Mouse (Mus musculus): Measurements from ENCODE around the gene Xylb.
A peak's percentile ranks its signal among the peaks of the same experiment; 100 is the strongest.

Xylb gene

GRCm38 (mm10) chr9:119357331-119358057, at the start of gene Xylb:
TSS of gene Xylb (plus strand) at chr9:119357381.
- DNase-seq = peak; percentile 92

DNA sequence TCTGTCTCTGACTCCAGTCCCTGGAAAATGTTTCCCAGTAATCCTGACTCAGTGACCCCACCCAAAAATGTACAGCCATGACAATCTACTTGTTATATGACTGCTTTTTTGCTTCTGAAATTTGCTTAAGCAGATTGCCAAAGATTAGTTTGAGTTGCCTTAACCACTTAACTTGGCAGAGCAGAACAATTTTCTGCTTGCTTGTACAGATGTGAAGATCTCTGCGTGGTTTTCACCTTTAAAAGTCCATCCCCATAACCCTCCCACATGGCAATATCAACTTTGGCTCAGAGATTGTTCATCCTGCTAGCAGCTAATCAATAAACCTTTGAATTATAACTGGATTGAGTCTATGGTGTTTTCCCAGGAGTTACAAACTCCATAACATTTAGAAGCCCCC, 48.1 kb upstream of the Xylb start:
- DNase-seq = no peak

DNA sequence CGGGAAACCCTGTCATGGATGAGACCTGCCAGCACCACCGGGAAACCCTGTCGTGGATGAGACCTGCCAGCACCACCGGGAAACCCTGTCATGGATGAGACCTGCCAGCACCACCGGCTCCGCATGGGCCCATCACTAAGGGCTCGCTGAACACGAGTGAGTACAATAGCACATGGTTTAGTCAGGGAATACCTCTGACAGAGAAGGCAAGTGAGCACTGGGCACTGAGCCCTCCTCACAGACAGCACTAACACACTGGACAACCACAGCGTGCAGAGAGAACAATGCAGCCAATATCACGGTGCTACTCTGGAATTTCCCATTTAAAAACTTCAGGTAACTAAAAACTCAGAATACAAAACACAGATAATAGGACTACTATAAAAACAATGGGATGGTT, 44.1 kb upstream of the Xylb start:
- no peak for DNase-seq

DNA sequence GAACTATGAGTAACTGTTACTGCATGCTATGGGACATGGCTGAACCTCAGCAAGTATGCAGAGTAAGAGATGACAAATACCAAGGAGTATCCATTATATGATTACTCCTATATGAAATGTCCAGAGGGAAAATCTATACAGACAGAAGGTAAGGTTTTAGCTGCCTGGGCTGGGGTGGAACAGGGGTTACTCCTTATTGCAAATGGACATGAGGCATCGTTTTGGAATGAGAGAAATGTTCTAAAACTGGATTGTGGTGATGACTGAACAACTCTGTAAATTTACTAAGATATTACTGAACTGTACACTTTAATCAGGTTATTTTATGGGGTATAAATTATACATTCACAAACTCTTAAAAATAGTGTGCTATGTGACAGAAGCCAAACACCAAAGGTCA, 38.3 kb upstream of the Xylb start:
- DNase-seq = no peak

DNA sequence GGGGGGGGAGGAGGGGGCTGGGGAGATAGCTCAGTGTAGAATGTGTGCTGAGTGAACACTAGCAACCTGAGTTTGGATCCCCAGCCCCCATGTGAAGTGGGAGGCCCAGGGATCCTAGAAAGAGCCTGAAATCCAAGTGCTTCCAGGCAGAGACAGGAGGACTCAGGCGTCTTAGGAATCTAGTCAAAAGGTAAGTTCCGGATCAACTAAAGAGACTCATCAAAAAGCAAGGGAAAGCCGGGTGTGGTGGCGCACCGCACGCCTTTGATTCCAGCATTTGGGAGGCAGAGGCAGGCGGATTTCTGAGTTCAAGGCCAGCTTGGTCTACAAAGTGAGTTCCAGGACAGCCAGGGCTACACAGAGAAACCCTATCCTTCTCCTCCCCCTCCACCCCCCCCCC, 36.7 kb upstream of the Xylb start:
- no peak for DNase-seq

DNA sequence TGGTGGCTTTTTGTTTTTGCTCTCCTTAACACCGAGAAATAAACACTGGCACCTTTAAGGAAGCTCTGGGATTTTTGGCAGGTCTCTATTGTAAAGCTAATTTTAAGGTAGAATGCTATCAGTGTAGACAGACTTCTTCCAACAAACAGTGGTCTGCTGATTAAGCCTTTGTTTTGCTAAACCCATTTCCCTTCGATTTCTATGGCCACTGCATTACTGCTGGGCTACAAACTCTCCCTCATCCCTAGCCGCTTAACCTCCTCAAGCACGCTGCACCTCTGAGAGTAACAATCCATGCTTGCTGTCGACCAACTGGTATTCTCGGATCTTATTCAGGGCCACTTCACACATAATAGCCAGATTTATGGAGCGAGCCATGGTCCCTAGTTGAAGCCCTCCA, 36.2 kb upstream of the Xylb start:
- DNase-seq = no peak

DNA sequence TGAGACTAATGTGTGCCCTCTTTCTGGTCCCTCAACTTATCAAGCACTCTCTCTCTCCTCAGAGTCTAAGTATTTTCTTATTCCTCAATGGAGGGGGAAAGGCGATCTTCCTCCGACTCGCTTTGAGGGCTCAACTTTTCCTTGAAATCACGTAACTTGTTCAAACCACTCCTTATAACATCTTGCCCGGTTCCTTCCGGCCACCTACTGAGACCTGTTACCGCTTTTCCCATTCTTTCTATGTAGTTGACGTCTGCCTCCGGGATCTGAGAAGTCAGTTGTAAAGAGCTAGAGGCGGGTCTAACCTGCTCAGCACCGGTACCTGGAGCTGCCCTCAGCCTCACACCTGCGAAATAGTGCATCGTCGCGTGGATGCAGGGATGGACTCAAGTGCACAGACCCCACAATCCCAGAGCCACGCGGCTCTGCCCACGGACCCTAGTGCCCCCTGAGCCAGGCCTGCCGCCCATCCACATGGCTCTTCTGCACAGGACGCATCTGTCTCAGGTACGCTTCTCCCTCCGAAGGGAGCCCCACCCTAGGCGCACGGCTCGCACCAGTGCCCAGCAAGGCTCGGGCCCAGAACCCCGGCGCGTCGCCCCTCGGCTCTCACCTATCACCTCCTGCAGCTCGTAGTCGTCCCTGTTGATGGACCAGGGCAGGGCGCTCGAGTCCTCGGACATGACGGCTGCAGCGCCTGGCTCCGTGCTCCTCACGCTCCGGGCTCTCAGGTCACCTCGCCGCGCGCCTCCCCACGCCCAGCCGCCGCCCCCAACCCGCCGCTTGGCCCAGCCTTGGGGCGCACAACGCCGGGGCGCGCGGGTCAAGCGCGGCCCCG, 35.6 kb upstream of the Xylb start:
- peak; percentile 60 for DNase-seq

GRCm38 (mm10) chr9:119322289-119323259, 34.6 kb upstream of the Xylb start, which contains the start of gene Oxsr1:
TSS of gene Oxsr1 (minus strand) at chr9:119322427.
- peak; percentile 99 for DNase-seq

DNA sequence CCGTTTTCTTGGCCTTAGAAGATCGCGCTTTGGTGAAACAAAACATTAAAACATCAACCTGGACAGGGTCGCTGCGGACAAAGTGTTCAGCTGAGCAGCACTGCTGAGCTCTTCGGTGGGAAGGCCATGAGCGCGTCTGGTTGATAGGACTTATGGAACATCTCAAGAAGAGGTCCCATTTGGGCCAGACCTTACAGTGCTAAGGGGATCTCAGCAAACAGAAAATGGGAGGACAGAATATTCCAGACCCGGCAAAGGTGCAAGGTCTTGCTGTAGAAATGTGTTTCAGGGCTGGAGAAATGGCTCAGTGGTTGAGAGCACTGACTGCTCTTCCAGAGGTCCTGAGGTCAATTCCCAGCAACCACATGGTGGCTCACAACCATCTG, 33.9 kb upstream of the Xylb start:
- no peak for DNase-seq

DNA sequence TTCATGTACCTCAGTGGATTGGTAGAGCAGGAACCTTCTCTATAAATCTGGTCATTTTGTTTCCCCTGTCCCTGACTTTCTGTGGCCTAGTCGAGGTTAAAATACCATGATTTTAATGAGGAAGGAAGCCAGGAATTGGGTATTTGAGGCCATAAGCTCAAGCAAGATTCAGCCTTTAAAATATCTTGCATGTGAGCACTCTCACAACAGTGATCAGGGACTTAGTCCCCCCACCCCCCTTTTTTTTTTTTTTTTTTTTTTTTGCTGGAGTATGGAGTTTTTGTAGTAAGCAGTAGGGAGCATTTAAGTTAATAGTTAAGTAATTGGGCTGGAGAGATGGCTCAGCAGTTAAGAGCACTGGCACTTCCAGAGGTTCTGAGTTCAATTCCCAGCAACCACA, 33.1 kb upstream of the Xylb start:
- no peak for DNase-seq

GRCm38 (mm10) chr9:119328488-119328887, 28.7 kb upstream of the Xylb start:
- DNase-seq = no peak

- DNase-seq = no peak
Measured at GRCm38 (mm10) chr9:119330186-119330963, 26.8 kb upstream of the Xylb start.

- peak; percentile 28 for DNase-seq
Measured at GRCm38 (mm10) chr9:119334324-119334723, 22.9 kb upstream of the Xylb start.

DNA sequence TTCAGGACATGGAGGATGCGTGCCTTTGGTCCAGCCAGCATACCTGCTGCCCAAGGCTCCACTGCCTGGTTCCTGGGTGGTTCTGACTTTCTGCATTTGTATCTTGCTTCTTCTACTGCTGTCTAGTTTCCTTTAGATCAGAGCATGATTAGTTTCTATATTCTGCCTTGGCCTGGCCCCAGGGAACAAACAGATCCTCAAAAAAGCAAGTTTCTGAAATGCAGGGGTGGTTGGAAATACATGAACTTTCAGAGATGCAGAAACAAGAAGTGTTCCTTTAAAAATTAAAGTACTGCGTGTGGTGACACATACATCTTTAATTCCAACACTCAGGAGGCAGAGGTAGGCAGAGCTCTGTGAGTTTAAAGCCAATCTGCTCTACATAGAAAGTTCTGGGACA, 22.3 kb upstream of the Xylb start:
- no peak for DNase-seq

GRCm38 (mm10) chr9:119335571-119335970, 21.6 kb upstream of the Xylb start:
- no peak for DNase-seq

- DNase-seq = no peak
Measured at GRCm38 (mm10) chr9:119337842-119338241, 19.3 kb upstream of the Xylb start.

DNA sequence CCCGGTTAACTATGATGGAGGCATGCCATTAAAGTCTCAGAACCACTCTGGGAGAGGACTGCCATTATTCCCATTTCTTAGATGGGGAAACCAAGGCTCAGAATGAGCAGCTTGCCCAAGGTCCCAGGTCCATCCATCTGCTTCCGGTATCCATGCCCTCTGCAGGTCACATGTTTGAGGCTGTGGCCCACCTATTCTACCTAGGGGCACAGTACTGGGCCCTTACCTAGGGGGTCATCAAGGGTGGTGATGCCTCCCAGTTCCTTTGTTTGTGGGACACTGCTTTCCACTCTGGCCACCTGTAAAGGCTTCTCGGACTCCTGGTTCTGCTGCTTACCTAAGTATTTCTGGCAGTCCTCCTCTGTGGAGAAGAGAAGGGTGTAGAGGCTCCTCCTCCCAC, 18.8 kb upstream of the Xylb start:
- DNase-seq = no peak

GRCm38 (mm10) chr9:119339106-119339505, 18.1 kb upstream of the Xylb start:
- no peak for DNase-seq

DNA sequence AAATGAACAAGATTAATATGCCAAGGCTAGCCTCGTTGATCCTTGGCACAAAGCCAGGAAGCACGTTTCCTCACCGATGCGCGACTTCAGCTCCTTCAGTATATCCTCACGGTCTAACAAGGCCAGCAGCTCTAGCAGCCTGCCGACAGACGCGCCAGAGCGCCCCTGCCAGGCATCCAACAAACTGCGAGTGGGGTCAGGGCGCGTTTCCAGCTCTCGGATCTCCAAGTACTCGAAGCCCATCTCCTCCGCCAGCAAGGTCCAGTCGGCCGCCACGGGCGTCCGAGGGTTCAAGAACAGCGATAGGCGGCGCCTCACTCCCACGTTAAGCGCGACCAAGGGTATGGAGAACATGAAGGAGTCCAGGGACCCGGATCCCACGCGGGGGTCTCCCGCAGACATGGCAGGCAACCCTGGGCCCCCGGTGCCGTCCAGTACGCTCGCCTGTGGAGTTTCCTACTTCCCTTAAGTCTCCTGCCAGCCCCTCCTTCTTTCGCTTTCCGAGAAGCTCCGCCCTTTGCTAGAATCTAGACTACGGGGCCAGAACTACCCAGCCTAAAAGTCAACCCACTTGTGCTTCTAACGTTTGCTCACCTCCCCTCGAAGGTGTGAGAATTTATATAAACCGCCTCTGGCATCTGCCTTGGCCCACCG, 17.5 kb upstream of the Xylb start, which contains the start of gene Acaa1a:
Acaa1a (plus strand) TSS at position 119 of the 654 bp plus-strand sequence.
- DNase-seq = peak; percentile 80

DNA sequence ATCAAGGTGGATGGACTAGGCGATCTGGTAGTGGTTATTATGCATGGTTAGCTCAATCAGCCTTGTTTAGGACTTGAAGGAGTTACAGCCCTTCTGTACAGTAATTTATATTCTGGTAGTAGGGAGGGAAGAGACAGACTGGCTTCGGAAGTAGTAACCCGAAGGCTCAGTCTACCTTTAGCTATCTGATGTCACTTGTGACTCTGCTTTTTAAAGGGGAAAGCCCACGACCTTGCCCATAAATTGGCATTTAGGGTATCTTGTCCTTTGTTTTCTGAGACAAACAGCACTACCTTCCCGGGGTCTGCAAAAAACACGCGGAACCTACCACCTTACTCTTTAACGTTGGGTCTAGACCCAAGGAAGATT, 17.0 kb upstream of the Xylb start:
- no peak for DNase-seq
